Mouse (Mus musculus): ENCODE results near the gene 1700016C15Rik. TPM values are rescaled to one million over a fixed set of nuclear protein-coding genes. Genes with fewer than 3 reads are reported as not detected.

Gene 1700016C15Rik
- polyA plus RNA-seq, 1 experiment from 2014 or later, result 0.94 TPM

DNA sequence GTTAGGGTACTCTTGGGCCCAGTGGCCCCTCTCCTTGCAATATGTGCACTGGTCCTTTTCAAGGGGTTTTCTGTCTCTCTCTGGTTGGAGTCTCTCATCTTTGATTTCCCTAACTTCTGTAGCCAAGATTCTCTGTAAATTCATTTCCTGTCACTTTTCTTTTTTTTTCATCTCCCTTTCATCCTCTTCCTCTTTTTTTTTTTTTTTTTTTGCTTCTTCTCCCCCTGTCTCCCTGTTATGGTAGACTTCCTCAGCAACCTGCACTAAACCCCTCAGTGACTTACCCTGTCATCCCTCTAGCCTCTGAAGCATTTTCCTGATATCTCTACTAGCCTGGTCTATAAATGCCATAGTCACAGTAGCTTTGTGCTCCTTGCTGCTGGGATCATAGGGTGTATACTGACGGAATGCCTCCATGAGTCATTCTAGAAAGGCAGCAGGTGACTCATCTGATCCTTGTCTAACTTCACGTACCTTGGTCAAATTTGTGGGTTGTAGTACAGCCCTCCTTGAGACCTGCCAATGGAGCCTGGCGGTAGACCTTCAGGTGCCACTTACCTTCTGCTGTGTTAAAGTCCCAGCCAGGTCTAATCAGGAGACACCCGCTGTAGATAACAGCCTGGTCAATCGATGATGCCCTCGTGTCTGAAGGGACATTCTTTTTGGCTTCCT is 18.4 kb downstream of the 1700016C15Rik start:
- H3K36me3 ChIP-seq (ENCODE audit: insufficient read depth, low read length), result no peaks in the 10 kb centered on the region
- H3K4me3 ChIP-seq (ENCODE audit: low read depth, low read length), result no peak overlapping the region
- no peak for DNase-seq (ENCODE audit: low spot score)
- no peak for ATAC-seq
- no peaks in the 10 kb centered on the region for H3K27me3 ChIP-seq (replicated peaks; ENCODE audit: insufficient read depth, low read length)
- H3K4me2 ChIP-seq (replicated peaks; ENCODE audit: low read depth, low read length), result no peak overlapping the region
- H3K27ac ChIP-seq (ENCODE audit: low read length), result no peak overlapping the region
- H3K4me1 ChIP-seq (ENCODE audit: insufficient read depth, low read depth, low read length), result no peaks in the 10 kb centered on the region
- TF ChIP-seq EP300 (IDR thresholded peaks at IDR 0.05), result no peak
- TF ChIP-seq CTCF (IDR thresholded peaks at IDR 0.05), result no peak
- H3K9me3 ChIP-seq (ENCODE audit: low read length), result 0 out of 2 replicates have a peak, but pooled peaks cover 4% of the 10 kb centered on the region
- 94% methylated on average over 6 of the region's 6 CpGs for WGBS
- no peak overlapping the region for H3K9ac ChIP-seq (replicated peaks; ENCODE audit: low read depth)

- TF ChIP-seq EP300 (IDR thresholded peaks at IDR 0.05), result no peak
- TF ChIP-seq CTCF (IDR thresholded peaks at IDR 0.05), result no peak
- Histone ChIP-seq H3K27ac (ENCODE audit: low read length) (no peak overlapping the region), H3K4me2 (replicated peaks; ENCODE audit: low read depth, low read length) (no peak overlapping the region), H3K9ac (replicated peaks; ENCODE audit: low read depth) (no peak overlapping the region), H3K36me3 (ENCODE audit: insufficient read depth, low read length) (no peaks in the 10 kb centered on the region), H3K4me1 (ENCODE audit: insufficient read depth, low read depth, low read length) (no peaks in the 10 kb centered on the region), H3K4me3 (ENCODE audit: low read depth, low read length) (no peak overlapping the region), H3K27me3 (replicated peaks; ENCODE audit: insufficient read depth, low read length) (no peaks in the 10 kb centered on the region), H3K9me3 (ENCODE audit: low read length) (0 out of 2 replicates have a peak, but pooled peaks cover 4% of the 10 kb centered on the region)
- ATAC-seq, result no peak
- DNase-seq (ENCODE audit: low spot score), result no peak
- WGBS, result 68% methylated on average over 1 of the region's 1 CpGs
These were observed 23.9 kb downstream of the 1700016C15Rik start for GRCm38 (mm10) chr1:177753496-177753895.

DNA sequence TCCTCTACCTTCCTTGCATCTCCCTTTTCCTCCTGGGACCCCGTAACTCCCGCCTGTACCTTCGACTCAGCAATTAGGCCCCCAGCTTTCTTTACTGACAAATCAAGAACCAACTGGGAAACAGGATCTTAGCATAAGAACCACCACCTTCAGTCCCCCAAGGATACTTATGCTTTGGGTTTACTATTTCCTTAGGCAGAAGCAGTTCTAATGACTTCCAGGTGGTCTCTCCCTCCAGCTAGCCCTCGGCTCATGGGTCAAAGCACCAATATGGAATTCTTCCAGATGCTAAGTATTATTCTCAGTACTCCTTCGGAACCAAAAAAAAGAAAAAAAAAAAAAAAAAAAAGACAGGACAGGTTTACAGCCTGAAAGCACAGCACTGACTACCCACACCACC is 27.6 kb downstream of the 1700016C15Rik start:
- TF ChIP-seq CTCF (IDR thresholded peaks at IDR 0.05) (no peak), EP300 (IDR thresholded peaks at IDR 0.05) (no peak)
- Histone ChIP-seq H3K4me2 (replicated peaks; ENCODE audit: low read depth, low read length) (no peak overlapping the region), H3K9me3 (ENCODE audit: low read length) (no peaks in the 10 kb centered on the region), H3K4me3 (ENCODE audit: low read depth, low read length) (no peak overlapping the region), H3K27ac (ENCODE audit: low read length) (no peak overlapping the region), H3K9ac (replicated peaks; ENCODE audit: low read depth) (no peak overlapping the region), H3K36me3 (ENCODE audit: insufficient read depth, low read length) (no peaks in the 10 kb centered on the region), H3K27me3 (replicated peaks; ENCODE audit: insufficient read depth, low read length) (no peaks in the 10 kb centered on the region), H3K4me1 (ENCODE audit: insufficient read depth, low read depth, low read length) (no peaks in the 10 kb centered on the region)
- WGBS, result 91% methylated on average over 5 of the region's 5 CpGs
- no peak for ATAC-seq
- no peak for DNase-seq (ENCODE audit: low spot score)

GRCm38 (mm10) chr1:177768931-177769330 is 39.3 kb downstream of the 1700016C15Rik start:
- no peak overlapping the region for H3K4me2 ChIP-seq (replicated peaks; ENCODE audit: low read depth, low read length)
- no peak overlapping the region for H3K9ac ChIP-seq (replicated peaks; ENCODE audit: low read depth)
- H3K9me3 ChIP-seq (ENCODE audit: low read length), result no peaks in the 10 kb centered on the region
- H3K4me1 ChIP-seq (ENCODE audit: insufficient read depth, low read depth, low read length), result no peaks in the 10 kb centered on the region
- no peak overlapping the region for H3K4me3 ChIP-seq (ENCODE audit: low read depth, low read length)
- DNase-seq (ENCODE audit: low spot score), result no peak
- ATAC-seq, result no peak
- no peak overlapping the region for H3K27ac ChIP-seq (ENCODE audit: low read length)
- H3K27me3 ChIP-seq (replicated peaks; ENCODE audit: insufficient read depth, low read length), result no peaks in the 10 kb centered on the region
- no peak for TF ChIP-seq EP300 (IDR thresholded peaks at IDR 0.05)
- TF ChIP-seq CTCF (IDR thresholded peaks at IDR 0.05), result no peak
- peaks cover 12% of the 10 kb centered on the region for H3K36me3 ChIP-seq (ENCODE audit: insufficient read depth, low read length)

GRCm38 (mm10) chr1:177777397-177777796 is 47.8 kb downstream of the 1700016C15Rik start:
- Histone ChIP-seq H3K27me3 (replicated peaks; ENCODE audit: insufficient read depth, low read length) (no peaks in the 10 kb centered on the region), H3K4me3 (ENCODE audit: low read depth, low read length) (no peak overlapping the region), H3K4me1 (ENCODE audit: insufficient read depth, low read depth, low read length) (no peaks in the 10 kb centered on the region), H3K27ac (ENCODE audit: low read length) (no peak overlapping the region), H3K4me2 (replicated peaks; ENCODE audit: low read depth, low read length) (no peak overlapping the region), H3K9me3 (ENCODE audit: low read length) (no peaks in the 10 kb centered on the region), H3K36me3 (ENCODE audit: insufficient read depth, low read length) (no peaks in the 10 kb centered on the region; the same call in 1 of the 2 replicates), H3K9ac (replicated peaks; ENCODE audit: low read depth) (no peak overlapping the region)
- 45% methylated on average over 2 of the region's 2 CpGs for WGBS
- no peak for ATAC-seq
- TF ChIP-seq CTCF (IDR thresholded peaks at IDR 0.05), result no peak
- TF ChIP-seq EP300 (IDR thresholded peaks at IDR 0.05), result no peak
- peak; percentile 26 for DNase-seq (ENCODE audit: low spot score)

DNA sequence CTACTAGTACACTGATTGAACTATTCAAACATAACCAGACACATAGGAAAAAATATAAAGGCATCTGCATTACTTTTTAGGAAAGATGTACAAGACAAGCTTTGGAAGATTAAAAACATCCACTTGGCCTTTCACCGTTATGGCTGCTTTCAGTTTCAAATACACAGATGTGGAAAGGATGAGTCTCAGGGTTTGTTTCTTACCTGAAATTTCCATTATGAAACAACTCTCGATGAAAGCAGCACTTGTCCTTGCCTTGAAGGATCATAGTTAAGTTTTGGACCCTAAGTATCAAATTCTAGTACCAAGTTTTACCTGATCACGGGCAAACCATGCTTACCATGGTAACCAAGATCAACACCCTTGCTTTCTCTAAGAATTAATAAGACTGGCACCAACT is 63.2 kb downstream of the 1700016C15Rik start:
- Histone ChIP-seq H3K27ac (ENCODE audit: low read length) (no peak overlapping the region), H3K4me3 (ENCODE audit: low read depth, low read length) (no peak overlapping the region), H3K4me2 (replicated peaks; ENCODE audit: low read depth, low read length) (no peak overlapping the region), H3K27me3 (replicated peaks; ENCODE audit: insufficient read depth, low read length) (no peaks in the 10 kb centered on the region), H3K9ac (replicated peaks; ENCODE audit: low read depth) (no peak overlapping the region), H3K36me3 (ENCODE audit: insufficient read depth, low read length) (no peaks in the 10 kb centered on the region), H3K4me1 (ENCODE audit: insufficient read depth, low read depth, low read length) (peaks cover 17% of the 10 kb centered on the region; the same call in 1 of the 2 replicates), H3K9me3 (ENCODE audit: low read length) (peaks cover 3% of the 10 kb centered on the region; the same call in 1 of the 2 replicates)
- DNase-seq (ENCODE audit: low spot score) (no peak), ATAC-seq (no peak)
- no peak for TF ChIP-seq CTCF (IDR thresholded peaks at IDR 0.05)
- no peak for TF ChIP-seq EP300 (IDR thresholded peaks at IDR 0.05)
- WGBS, result 66% methylated on average over 3 of the region's 3 CpGs
